Mouse (Mus musculus) gastrocnemius, adult 8-10 months (tissue): ENCODE results near the gene Krt28. TPM values are rescaled to one million over a fixed set of nuclear protein-coding genes. Genes with fewer than 3 reads are reported as not detected.

Experiments
- DNase-seq, 2 experiments: peaks; one replicate each; pipeline ENCODE4 v3.0.0; 2022; ENCODE audit warnings: low spot score in 2 of 2
- total RNA-seq, 4 experiments: library from RNA; stranded (reverse); gene quantifications; 2 replicates each; pipeline ENCODE4 v1.2.4; 2022

Krt28 gene
- total RNA-seq, 4 experiments from 2014 or later, result not detected

GRCm38 (mm10) chr11:99366791-99367190, 7.9 kb downstream of the Krt28 start:
- DNase-seq, result no peak

DNA sequence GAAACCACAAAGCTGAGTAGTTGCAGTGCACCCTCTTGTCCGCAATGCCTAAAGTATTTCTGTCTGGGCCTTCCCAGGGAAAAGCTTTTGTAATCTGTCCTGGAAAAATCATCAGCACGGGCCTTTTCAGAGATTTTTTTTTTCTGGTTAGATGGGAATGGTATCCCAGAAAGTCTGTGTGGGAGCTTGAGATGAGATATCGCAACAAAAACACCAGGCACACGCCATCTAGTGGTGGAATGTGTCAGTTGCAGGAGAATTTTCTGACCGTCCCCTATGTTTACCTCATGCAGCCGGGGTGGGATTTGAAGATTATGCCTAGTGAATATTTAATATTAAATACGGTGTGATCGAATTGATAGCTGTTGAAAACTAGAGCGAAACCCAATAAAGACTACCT, 10.3 kb downstream of the Krt28 start:
- DNase-seq, result no peak

GRCm38 (mm10) chr11:99361423-99361822, 13.3 kb downstream of the Krt28 start:
- no peak for DNase-seq

- no peak for DNase-seq
Observed at GRCm38 (mm10) chr11:99351004-99351403, 23.7 kb downstream of the Krt28 start, which contains the start of gene Krt27. Gene Krt27 (minus strand): TSS chr11:99351104.

GRCm38 (mm10) chr11:99339299-99339847, 35.3 kb downstream of the Krt28 start:
- DNase-seq, result no peak

GRCm38 (mm10) chr11:99337866-99338265, 36.8 kb downstream of the Krt28 start, which contains the start of gene Krt26:
Gene Krt26 (minus strand): TSS chr11:99337966.
- no peak for DNase-seq

GRCm38 (mm10) chr11:99333426-99333825, 41.3 kb downstream of the Krt28 start:
- no peak for DNase-seq

DNA sequence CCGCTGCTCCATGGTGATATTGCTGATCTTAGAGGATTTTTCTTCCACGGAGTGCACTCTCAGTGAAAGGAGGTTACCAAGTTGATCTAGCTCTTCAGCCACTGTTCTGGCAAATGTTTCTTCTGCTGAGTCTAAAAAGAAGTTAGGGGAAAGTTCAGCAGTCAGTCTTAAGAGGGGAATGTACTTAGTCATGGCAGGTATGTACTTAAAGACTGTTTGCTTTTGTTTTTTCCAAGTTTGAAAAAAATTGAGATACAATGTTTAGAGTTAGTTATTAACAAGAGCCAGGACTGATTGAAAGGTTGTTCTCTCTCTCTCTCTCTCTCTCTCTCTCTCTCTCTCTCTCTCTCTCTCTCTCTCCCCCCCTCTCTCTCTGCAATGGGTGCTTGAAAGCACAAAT, 45.0 kb downstream of the Krt28 start:
- DNase-seq, result no peak

GRCm38 (mm10) chr11:99322851-99323250, 51.9 kb downstream of the Krt28 start, which contains the start of gene Krt25:
Gene Krt25 (minus strand): TSS chr11:99322951.
- DNase-seq, result no peak

GRCm38 (mm10) chr11:99321094-99321493, 53.6 kb downstream of the Krt28 start:
- no peak for DNase-seq

DNA sequence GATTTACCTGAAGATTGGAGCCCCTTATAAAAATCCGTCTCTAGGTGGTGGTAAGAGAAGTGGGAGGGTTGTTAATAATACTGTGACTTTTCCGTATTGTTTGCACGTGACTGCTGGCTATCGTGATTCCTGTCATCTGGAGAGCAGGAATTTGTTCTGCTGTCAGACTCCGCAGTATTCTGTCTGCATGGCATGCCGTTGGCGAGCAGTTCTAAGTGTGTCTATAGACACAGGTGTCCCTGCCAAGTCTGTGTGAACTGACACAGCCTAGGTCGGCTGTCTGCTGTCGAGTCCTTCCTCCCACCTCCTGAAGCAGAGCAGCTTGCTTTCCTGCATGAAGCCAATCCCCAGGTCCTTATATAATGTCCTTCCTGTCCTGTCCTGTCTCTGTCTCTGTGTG, 55.6 kb downstream of the Krt28 start:
- no peak for DNase-seq

DNA sequence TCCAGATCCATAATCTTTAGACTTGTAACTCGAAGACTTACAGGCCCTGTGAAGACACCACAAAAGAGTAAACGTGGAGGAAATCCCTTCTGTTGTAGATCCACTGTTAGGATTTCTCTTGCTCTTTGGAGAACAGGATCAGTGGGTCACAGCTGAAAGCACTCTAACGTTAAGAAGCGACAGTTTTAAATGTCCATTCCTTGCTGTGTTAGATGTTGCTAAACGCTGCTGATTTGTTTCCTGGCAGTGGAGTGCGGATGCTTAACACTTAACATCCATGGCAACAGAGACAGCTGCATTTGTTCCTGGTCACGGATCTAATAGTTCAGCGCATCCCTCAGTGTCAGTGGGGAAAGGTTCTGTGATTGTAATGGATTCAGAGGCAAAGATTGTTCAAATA, 58.2 kb downstream of the Krt28 start:
- DNase-seq, result no peak

Other genes with a start within 250 kb of the Krt28 start
- gene Ccr7, start 219.8 kb downstream of the Krt28 start, total RNA-seq, result not detected
- gene Smarce1, start 143.9 kb downstream of the Krt28 start, total RNA-seq, result 10 to 100 TPM; 20.8 to 29.7 (median 25.3) TPM
- gene Krt222, start 130.8 kb downstream of the Krt28 start, total RNA-seq, result 1 to 10 TPM; 1.7 to 3.0 (median 2.0) TPM
- not detected for gene Krt24, start 89.6 kb downstream of the Krt28 start, total RNA-seq
- not detected for gene Krt25, start 52.0 kb downstream of the Krt28 start, total RNA-seq
- gene Krt26, start 36.9 kb downstream of the Krt28 start, total RNA-seq, result not detected
- not detected for gene Krt27, start 23.8 kb downstream of the Krt28 start, total RNA-seq
- 1 to 10 TPM; 3.5 to 4.4 (median 3.8) TPM for gene Krt10, start 14.5 kb upstream of the Krt28 start, total RNA-seq
- gene Krt12, start 47.4 kb upstream of the Krt28 start, total RNA-seq, result under 1 TPM in 1 of 4 experiments, not detected in 3; 0.17 TPM
- under 1 TPM in 1 of 4 experiments, not detected in 3; 0.13 TPM for gene Krt20, start 63.2 kb upstream of the Krt28 start, total RNA-seq
- not detected for gene Krt23, start 118.2 kb upstream of the Krt28 start, total RNA-seq
- not detected for gene Krt39, start 146.4 kb upstream of the Krt28 start, total RNA-seq
- not detected for gene Krt40, start 168.3 kb upstream of the Krt28 start, total RNA-seq
- gene Krtap3-3, start 176.0 kb upstream of the Krt28 start, total RNA-seq, result not detected
- gene Krtap3-2, start 181.9 kb upstream of the Krt28 start, total RNA-seq, result not detected
- gene Gm11939, start 184.6 kb upstream of the Krt28 start, total RNA-seq, result not detected
- gene Krtap3-1, start 191.7 kb upstream of the Krt28 start, total RNA-seq, result not detected
- not detected for gene Krtap1-5, start 206.1 kb upstream of the Krt28 start, total RNA-seq
- not detected for gene Krtap1-4, start 208.8 kb upstream of the Krt28 start, total RNA-seq
- gene Krtap1-3, start 216.4 kb upstream of the Krt28 start, total RNA-seq, result not detected
- gene Krtap9-3, start 223.2 kb upstream of the Krt28 start, total RNA-seq, result not detected
- gene Gm11938, start 228.4 kb upstream of the Krt28 start, total RNA-seq, result not detected
- not detected for gene Gm11937, start 235.3 kb upstream of the Krt28 start, total RNA-seq
- gene Krtap2-4, start 239.9 kb upstream of the Krt28 start, total RNA-seq, result not detected
- gene Gm11562, start 245.5 kb upstream of the Krt28 start, total RNA-seq, result not detected